Comparison of ENCODE assay signal across 8 mouse cellular contexts in the genomic region with DNA sequence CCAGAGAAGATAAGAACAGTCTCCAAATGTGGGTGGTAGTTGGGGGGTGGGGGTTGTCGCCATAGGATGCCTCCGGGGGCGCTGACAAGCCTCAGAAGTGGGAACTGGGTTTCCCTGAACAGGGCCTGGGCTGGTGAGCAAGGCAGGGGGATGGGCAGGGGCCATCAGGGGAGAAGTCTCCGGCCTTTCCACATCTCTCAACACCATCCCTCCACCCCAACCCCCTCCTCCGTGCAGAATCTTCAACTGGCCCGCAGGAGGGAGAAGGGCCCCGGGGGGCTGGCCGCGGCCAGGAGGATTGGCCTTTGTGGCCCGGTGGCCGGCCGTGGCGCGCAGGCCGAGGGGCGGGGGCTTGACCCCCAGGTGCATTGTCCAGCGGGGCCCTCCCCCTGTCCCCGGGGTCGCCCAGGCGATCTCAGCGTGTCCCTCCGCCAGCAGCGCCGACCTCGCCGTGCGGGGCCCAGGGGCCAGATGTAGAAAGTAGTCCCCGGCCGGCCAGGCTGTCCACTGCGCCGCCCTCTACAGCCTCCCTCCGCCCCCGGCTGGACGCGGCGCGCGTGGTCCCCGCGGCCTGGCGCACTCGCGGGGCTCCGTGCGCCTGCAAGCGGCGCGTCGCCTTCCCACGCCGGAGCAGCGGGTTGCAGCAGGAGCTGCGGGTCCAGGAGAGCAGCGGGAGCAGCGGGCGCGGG. TPM values are rescaled to one million over a fixed set of nuclear protein-coding genes. Genes with fewer than 3 reads are reported as not detected.
DNase-seq lines count a peak whose midpoint lies in the region; ATAC-seq lines count a peak whose summit lies in the region.

TSS of gene Prtg (plus strand) at position 144 of the 689 bp plus-strand sequence.

- no peaks in the 10 kb centered on the region for H3K9me3 ChIP-seq in kidney, embryonic 16.5 days (ENCODE audit: low read length)
- H3K9me3 ChIP-seq in forebrain, embryonic 14.5 days (replicated peaks; ENCODE audit: control insufficient read depth, low read length): no peaks in the 10 kb centered on the region
- H3K9me3 ChIP-seq in hindbrain, embryonic 13.5 days: no peaks in the 10 kb centered on the region
- H3K9me3 ChIP-seq in liver, embryonic 12.5 days (replicated peaks): no peaks in the 10 kb centered on the region

- peak within 1 kb of the TSS; percentile 82 for H3K4me3 ChIP-seq in kidney, embryonic 16.5 days (ENCODE audit: low read length)
- H3K4me3 ChIP-seq in forebrain, embryonic 14.5 days (ENCODE audit: low read depth, low read length): peak within 1 kb of the TSS; percentile 72
- peak within 1 kb of the TSS; percentile 83 for H3K4me3 ChIP-seq in hindbrain, embryonic 13.5 days
- H3K4me3 ChIP-seq in liver, embryonic 12.5 days: peak within 1 kb of the TSS; percentile 61

- peak; percentile 87 for ATAC-seq in kidney, embryonic 16.5 days (ENCODE audit: low FRiP score, low TSS enrichment)
- ATAC-seq in forebrain, embryonic 14.5 days: peak; percentile 79
- peak; percentile 89 for ATAC-seq in hindbrain, embryonic 13.5 days (ENCODE audit: low FRiP score)
- peak; percentile 64 for ATAC-seq in liver, embryonic 12.5 days

- H3K4me2 ChIP-seq in kidney, embryonic 16.5 days (replicated peaks; ENCODE audit: low read depth, low read length): peak within 1 kb of the TSS; percentile 92
- peak within 1 kb of the TSS; percentile 100 for H3K4me2 ChIP-seq in forebrain, embryonic 14.5 days (ENCODE audit: low read length)
- H3K4me2 ChIP-seq in hindbrain, embryonic 13.5 days: peak within 1 kb of the TSS; percentile 100
- peak within 1 kb of the TSS; percentile 79 for H3K4me2 ChIP-seq in liver, embryonic 12.5 days

- 1% methylated on average over 54 of the region's 57 CpGs for WGBS in kidney, embryonic 16.5 days
- under 1% methylated on average over 41 of the region's 57 CpGs for WGBS in forebrain, embryonic 14.5 days
- under 1% methylated on average over 46 of the region's 57 CpGs for WGBS in hindbrain, embryonic 13.5 days
- under 1% methylated on average over 55 of the region's 57 CpGs for WGBS in liver, embryonic 12.5 days (ENCODE audit: insufficient replicate concordance)

- peaks cover 27% of the 10 kb centered on the region for H3K4me1 ChIP-seq in kidney, embryonic 16.5 days (ENCODE audit: insufficient read depth, low read length)
- H3K4me1 ChIP-seq in forebrain, embryonic 14.5 days (ENCODE audit: control insufficient read depth, insufficient read depth, low read length): peaks cover 7% of the 10 kb centered on the region
- peaks cover 10% of the 10 kb centered on the region for H3K4me1 ChIP-seq in hindbrain, embryonic 13.5 days (replicated peaks)
- peaks cover 22% of the 10 kb centered on the region; the same call in 1 of the 2 replicates for H3K4me1 ChIP-seq in liver, embryonic 12.5 days

- H3K27me3 ChIP-seq in kidney, embryonic 16.5 days (ENCODE audit: insufficient read depth, low read length): no peaks in the 10 kb centered on the region
- H3K27me3 ChIP-seq in forebrain, embryonic 14.5 days (replicated peaks; ENCODE audit: control insufficient read depth, insufficient read depth, low read length): peaks cover 9% of the 10 kb centered on the region; the same call in 1 of the 2 replicates
- peaks cover 14% of the 10 kb centered on the region for H3K27me3 ChIP-seq in hindbrain, embryonic 13.5 days
- peaks cover 66% of the 10 kb centered on the region for H3K27me3 ChIP-seq in liver, embryonic 12.5 days (replicated peaks)

- peak within 1 kb of the TSS; percentile 77 for H3K27ac ChIP-seq in kidney, embryonic 16.5 days (ENCODE audit: low read length)
- H3K27ac ChIP-seq in forebrain, embryonic 14.5 days (ENCODE audit: low read depth, low read length): peak within 1 kb of the TSS; percentile 63; the same call in 1 of the 2 replicates
- H3K27ac ChIP-seq in hindbrain, embryonic 13.5 days: peak within 1 kb of the TSS; percentile 78
- no peak within 1 kb of the TSS for H3K27ac ChIP-seq in liver, embryonic 12.5 days

- H3K36me3 ChIP-seq in kidney, embryonic 16.5 days (ENCODE audit: insufficient read depth, low read length): no peaks in the 10 kb centered on the region
- H3K36me3 ChIP-seq in forebrain, embryonic 14.5 days (ENCODE audit: control insufficient read depth, insufficient read depth, low read length): no peaks in the 10 kb centered on the region
- no peaks in the 10 kb centered on the region for H3K36me3 ChIP-seq in hindbrain, embryonic 13.5 days
- H3K36me3 ChIP-seq in liver, embryonic 12.5 days: no peaks in the 10 kb centered on the region

- DNase-seq in kidney, adult 18-20 months: no peak
- peak; percentile 73 for DNase-seq in adrenal gland, postnatal 14 days
- peak; percentile 37 for DNase-seq in forebrain, embryonic 14.5 days (ENCODE audit: low spot score)
- DNase-seq in retina, postnatal 1 day: peak; percentile 84
- DNase-seq in urinary bladder, postnatal 25 days (ENCODE audit: low spot score): no peak

- peak within 1 kb of the TSS; percentile 87 for H3K9ac ChIP-seq in kidney, embryonic 16.5 days (replicated peaks; ENCODE audit: low read length)
- H3K9ac ChIP-seq in forebrain, embryonic 14.5 days (ENCODE audit: low read length): peak within 1 kb of the TSS; percentile 82
- peak within 1 kb of the TSS; percentile 85 for H3K9ac ChIP-seq in hindbrain, embryonic 13.5 days
- H3K9ac ChIP-seq in liver, embryonic 12.5 days: peak within 1 kb of the TSS; percentile 61

RNA-seq across cellular contexts. Expression of gene Prtg, which starts in this region (rescaled TPM):
- 1.8 and 2.0 TPM in 2 replicates for polyA plus RNA-seq in kidney, embryonic 16.5 days (2015; fragmentation: Nextera tagmentation; extraction: Ambion mirVana)
- total RNA-seq in adrenal gland, postnatal 14 days (2021): 0.22 and 0.45 TPM in 2 replicates
- 0.36 TPM in 2 replicates for polyA plus RNA-seq in forebrain, embryonic 14.5 days (2014; fragmentation: Nextera tagmentation; extraction: Ambion mirVana)
- polyA plus RNA-seq in hindbrain, embryonic 13.5 days (2015; fragmentation: Nextera tagmentation; extraction: Ambion mirVana): 0.72 and 0.74 TPM in 2 replicates
- 0.37 and 0.52 TPM in 2 replicates for polyA plus RNA-seq in liver, embryonic 12.5 days (2016; fragmentation: Nextera tagmentation; extraction: Ambion mirVana)

Comparison
In these comparisons a context has a peak if more than half of its experiments do, and no peak if none do; other contexts are left out.
1. Peak in DNase-seq in adrenal gland, postnatal 14 days; RNA of the gene not detected or under 1 TPM.
2. Peak in DNase-seq, ATAC-seq, H3K4me3 ChIP-seq, H3K27ac ChIP-seq, H3K9ac ChIP-seq and H3K4me2 ChIP-seq in forebrain, embryonic 14.5 days; RNA of the gene not detected or under 1 TPM.
3. Peak in ATAC-seq, H3K4me3 ChIP-seq, H3K27ac ChIP-seq, H3K9ac ChIP-seq and H3K4me2 ChIP-seq in hindbrain, embryonic 13.5 days; RNA of the gene not detected or under 1 TPM.
4. Peak in ATAC-seq, H3K4me3 ChIP-seq, H3K9ac ChIP-seq and H3K4me2 ChIP-seq in liver, embryonic 12.5 days; RNA of the gene not detected or under 1 TPM.